Mouse (Mus musculus) inflammation-experienced regulatory T-cells, adult 6 months (primary cell): Measurements from ENCODE around the gene Tlr12. TPM values are rescaled to one million over a fixed set of nuclear protein-coding genes. Genes with fewer than 3 reads are reported as not detected.
"Not testable (repeated sequence)": the region's sequence is repeated elsewhere in the genome, so short reads cannot be mapped to it uniquely, and the experiment has no call there.

Experiments used
- ATAC-seq: one replicate; pipeline ENCODE4 v1.8.0; 2017
- polyA plus RNA-seq, 3 experiments: library from polyadenylated mRNA; unstranded; fragments of 100-300 nt; shearing (Covaris generic); gene quantifications; one replicate each; pipeline ENCODE4 v1.2.1; 2017

Gene Tlr12
- polyA plus RNA-seq, 3 experiments from 2014 or later, result 0.31 to 0.92 (median 0.38) TPM

GRCm38 (mm10) chr4:128618963-128619362, 544 bp upstream of the Tlr12 start:
- no peak for ATAC-seq

- peak; percentile 36 for ATAC-seq
Measured at GRCm38 (mm10) chr4:128617363-128618120, 877 bp downstream of the Tlr12 start.

DNA sequence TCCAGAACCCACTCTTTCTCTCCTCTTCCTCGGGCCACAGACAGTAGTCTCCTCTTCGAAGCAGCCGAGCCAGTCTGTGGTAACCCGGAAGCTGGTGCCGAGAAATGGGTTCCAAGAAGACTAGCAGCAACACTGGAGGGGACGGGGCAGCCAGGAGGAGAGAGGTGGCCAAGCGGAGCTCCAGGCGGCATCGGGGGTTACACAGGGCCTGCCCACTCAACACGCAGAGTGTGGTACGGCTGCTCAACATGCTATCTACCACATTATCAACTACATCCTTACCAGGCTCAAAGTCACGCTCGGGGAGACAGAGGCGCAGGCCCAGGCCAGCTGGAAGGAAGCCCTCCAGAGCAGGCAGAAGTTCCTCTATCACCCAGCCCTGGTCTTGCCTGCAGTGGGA, 2.7 kb downstream of the Tlr12 start:
- no peak for ATAC-seq

GRCm38 (mm10) chr4:128613326-128613725, 5.1 kb downstream of the Tlr12 start:
- ATAC-seq, result no peak

DNA sequence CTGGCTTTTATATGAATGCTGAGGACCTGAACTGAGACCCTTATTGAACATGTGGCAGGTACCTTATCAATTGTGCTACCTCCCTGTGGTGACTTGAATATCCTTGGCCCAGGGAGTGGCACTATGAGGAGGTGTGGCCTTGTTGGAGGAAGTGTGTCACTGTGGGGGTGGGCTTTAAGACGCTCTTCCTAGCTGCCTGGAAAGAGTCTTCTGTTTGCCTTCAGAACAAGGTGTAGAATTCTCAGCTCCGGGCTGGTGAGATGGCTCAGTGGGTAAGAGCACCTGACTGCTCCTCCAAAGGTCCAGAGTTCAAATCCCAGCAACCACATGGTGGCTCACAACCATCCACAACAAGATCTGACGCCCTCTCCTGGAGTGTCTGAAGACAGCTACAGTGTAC, 6.7 kb downstream of the Tlr12 start:
- not testable (repeated sequence) for ATAC-seq

DNA sequence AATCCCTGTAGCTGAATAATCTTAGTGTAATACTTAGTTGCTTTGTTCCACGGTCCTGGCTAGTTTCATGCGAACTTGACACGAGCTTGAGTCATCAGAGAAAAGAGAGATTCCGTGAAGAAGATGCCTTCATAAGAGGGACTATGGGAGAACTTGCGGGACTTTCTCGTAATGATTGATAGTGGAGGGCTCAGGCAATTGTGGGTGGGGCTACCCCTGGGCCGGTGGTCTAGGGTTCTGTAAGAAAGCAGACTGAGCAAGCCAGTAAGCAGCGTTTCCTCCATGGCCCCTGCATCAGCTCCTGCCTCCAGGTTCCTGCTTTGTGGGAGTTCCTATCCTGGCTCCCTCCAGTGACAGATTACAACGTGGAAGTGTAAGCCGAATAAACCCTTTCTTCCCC, 7.7 kb downstream of the Tlr12 start:
- no peak for ATAC-seq

DNA sequence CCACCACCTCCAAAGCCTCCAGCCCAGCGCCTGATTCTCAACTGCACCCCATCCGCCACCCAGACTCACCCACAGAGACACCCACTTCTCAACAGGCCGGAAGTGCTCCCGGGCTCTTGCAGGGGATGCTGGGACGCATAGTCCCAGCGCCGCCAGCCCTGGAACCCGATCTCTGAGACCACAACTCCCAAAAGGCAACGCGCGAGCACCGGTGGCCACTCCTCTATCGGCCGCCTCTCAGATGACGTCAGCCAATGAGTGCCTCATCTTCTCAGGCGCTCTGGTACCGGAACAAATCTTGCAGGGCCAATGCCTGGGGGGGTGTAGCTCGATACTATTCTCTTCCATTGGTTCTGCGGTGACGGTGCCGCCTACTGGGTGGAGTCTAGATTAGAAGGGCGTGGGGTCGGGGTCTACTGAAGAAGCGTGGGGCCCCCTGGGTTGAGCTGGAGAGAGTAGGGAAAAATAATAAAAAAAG, 8.5 kb downstream of the Tlr12 start, which contains the start of gene Zscan20:
TSS of gene Zscan20 (minus strand) at position 174 of the 478 bp plus-strand sequence.
- peak; percentile 98 for ATAC-seq

GRCm38 (mm10) chr4:128609276-128609924, 9.0 kb downstream of the Tlr12 start:
- ATAC-seq, result no peak

DNA sequence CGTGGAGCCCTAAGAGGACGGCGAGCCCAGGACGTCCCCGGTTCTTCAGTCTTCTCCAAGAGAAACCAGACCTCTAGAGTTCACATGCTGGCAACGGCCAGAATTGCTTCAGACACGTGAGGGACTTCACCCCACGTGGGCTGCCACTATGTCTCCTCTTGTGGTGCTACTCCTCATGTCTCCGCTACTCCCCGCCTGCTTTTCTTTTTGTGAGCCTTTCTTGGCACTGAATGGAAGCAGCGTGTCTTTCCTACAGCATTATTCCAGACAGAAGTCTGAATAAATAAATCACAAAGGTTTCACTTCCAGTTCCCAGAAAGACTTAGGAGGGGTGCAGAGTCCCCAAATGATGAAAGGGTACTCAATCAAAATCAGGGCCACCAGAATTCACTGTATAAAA, 10.8 kb downstream of the Tlr12 start:
- no peak for ATAC-seq

- ATAC-seq, result no peak
Measured at GRCm38 (mm10) chr4:128606586-128606985, 11.8 kb downstream of the Tlr12 start.

DNA sequence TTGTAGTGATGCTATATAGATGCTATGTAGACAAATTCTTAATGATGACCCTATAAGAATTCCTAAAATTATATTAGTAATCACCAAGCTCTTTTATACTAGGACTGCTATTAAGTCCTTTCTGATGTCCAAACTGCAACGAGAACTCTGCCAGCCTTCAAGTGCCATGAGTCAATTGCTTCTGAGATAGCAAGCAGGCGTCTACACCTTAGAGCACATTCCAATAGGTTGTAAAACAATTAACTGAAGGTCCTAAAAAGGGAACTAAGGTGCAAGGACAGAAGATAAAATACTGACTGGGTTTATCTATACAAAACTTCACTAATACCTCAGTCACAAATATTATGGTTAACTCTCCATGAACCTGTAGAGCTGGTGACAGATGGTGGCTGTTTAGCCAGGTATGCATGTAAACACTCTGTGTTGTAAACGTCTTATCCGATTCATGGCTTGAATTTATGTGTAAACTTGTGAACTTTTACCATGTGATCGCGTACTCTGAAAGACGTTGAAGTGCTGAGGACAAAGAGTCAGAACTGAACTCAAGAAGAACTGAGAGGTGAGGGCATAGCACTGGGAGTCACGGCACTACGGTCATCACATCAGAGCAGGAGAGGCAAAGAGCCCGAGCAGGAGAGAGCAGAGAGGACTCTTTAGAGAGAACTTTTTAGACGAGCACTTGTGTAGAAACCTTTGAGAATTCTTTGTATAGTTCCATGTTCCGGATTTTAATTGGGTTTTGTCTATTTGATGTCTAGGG, 20.4 kb downstream of the Tlr12 start:
- ATAC-seq, result no peak

DNA sequence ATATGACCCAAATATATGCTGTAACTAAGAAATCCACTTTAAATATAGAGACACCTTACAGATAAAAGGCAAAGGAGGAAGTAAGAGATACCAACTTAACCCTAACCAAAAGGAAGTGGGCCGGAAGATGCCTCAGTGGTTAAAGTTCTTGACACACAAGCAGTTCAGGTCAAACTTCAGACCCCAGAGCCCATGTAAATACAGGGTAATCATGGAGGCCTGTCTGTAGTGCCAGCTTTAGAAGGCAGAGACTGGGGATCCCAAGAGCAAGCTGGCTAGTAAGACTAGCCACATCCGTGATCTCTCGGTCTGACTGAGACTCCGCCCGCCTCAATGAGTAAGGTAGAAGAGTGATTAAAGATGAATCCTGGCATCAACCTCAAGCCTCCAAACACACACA, 24.4 kb downstream of the Tlr12 start:
- ATAC-seq, result peak; percentile 81

- ATAC-seq, result no peak
Measured at GRCm38 (mm10) chr4:128593286-128593685, 25.1 kb downstream of the Tlr12 start.

DNA sequence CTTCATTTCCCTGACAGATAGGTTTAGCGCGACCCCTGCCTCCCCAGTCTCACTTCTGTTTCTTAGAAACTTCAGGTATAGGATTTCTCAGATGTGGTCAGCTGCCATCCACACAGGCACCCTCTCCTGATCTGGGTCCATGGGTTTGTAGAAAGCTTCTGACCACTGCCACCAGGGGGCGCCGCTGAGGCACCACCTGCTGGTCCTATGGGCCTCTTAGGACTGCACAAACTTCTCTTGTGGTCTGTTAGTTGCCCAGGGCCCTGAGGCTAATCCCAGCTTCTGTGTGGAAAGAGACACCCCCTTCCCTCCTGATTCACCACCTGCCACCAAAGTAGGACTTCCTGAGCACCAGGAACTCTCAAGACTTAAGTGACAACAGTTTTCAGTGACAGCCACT, 39.2 kb downstream of the Tlr12 start:
- no peak for ATAC-seq

GRCm38 (mm10) chr4:128575811-128576210, 42.6 kb downstream of the Tlr12 start:
- no peak for ATAC-seq

Other genes starting within 250 kb of the Tlr12 start
- 1 to 10 TPM; 2.9 to 3.9 (median 3.0) TPM for gene Zscan20, start 8.5 kb downstream of the Tlr12 start, polyA plus RNA-seq
- 10 to 100 TPM in 2 of 3 experiments, 1 to 10 TPM in 1; 9.9 to 16.1 (median 15.0) TPM for gene Phc2, start 36.1 kb upstream of the Tlr12 start, polyA plus RNA-seq
- under 1 TPM in 2 of 3 experiments, not detected in 1; 0.16 to 0.38 TPM for gene A3galt2, start 136.7 kb upstream of the Tlr12 start, polyA plus RNA-seq
- gene Zfp362, start 187.4 kb upstream of the Tlr12 start, polyA plus RNA-seq, result 10 to 100 TPM in 1 of 3 experiments, 1 to 10 TPM in 2; 6.0 to 10.3 (median 8.4) TPM